Mouse (Mus musculus) layer of hippocampus, postnatal 36 days (tissue): ENCODE results near the gene Dgat2. TPM values are rescaled to one million over a fixed set of nuclear protein-coding genes. Genes with fewer than 3 reads are reported as not detected.

Source experiments
- DNase-seq, 2 experiments: peaks; one replicate each; pipeline ENCODE4 v3.0.0; 2022
- total RNA-seq, 2 experiments: library from RNA; stranded (reverse); gene quantifications; 2 replicates each; pipeline ENCODE4 v1.2.3; 2021

Gene Dgat2
- total RNA-seq, 2 experiments from 2014 or later = 94.3 to 106 TPM

DNA sequence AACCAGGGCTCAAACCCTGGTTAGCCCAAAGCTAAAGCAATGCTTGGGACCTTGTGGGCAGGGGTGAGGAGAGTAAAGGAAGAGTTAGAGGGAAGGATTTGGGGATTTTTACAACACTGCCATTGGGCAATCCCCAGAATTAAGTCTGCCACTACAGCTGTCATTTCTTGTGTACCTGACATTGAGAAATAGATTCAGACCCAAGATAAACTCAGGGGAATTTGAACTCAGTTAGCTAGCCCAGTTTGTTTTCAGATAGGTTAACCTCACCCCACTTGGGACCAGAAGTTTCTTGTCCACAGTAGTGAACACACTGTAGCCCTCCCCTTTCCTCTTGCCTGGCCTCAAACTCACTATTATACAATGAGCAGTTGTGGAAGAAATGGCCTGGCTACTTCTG is 8.9 kb upstream of the Dgat2 start:
- no peak for DNase-seq

- no peak for DNase-seq
These were observed 7.4 kb upstream of the Dgat2 start for GRCm38 (mm10) chr7:99189885-99190284.

GRCm38 (mm10) chr7:99188630-99189029 is 6.1 kb upstream of the Dgat2 start:
- DNase-seq = no peak

GRCm38 (mm10) chr7:99187451-99187850 is 4.9 kb upstream of the Dgat2 start:
- no peak for DNase-seq

DNA sequence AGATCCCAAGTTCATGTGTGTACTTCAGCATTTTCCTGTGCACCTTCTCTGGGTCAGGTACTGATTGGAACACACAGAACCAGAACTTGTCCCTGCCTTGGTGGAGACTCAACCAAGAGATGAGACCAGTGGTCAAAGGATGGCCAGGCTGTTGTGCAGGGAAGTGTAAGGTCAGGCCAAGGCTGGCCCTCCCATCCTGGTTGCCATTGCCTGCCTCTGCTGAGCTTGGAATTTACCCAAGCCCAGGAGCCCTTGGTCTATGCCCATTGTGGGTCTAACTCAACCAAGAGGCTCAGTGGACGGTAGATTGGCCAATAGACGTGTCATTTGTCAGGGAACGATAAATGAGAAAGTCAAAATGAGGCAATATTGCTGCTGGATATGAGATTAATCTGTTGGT is 2.9 kb upstream of the Dgat2 start:
- DNase-seq = no peak

DNA sequence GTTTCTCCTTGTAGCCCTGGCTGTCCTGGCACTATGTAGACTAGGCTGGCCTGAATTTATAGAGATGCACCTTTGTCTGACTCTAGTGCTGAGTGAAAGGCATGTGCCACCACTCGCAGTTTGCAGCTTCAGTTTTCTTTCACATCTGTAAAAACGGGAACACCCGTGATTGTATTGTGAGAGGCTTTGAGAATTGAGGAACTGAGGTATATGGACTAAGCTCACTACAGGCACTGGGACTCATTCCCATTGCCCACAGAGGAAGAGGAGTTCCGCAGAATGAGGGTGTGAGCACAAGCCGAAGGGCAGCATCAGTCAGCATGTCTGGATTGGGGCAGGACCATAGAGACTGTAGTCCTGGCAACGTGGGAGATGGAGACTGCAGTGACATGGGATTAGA is 1.2 kb upstream of the Dgat2 start:
- no peak for DNase-seq

DNA sequence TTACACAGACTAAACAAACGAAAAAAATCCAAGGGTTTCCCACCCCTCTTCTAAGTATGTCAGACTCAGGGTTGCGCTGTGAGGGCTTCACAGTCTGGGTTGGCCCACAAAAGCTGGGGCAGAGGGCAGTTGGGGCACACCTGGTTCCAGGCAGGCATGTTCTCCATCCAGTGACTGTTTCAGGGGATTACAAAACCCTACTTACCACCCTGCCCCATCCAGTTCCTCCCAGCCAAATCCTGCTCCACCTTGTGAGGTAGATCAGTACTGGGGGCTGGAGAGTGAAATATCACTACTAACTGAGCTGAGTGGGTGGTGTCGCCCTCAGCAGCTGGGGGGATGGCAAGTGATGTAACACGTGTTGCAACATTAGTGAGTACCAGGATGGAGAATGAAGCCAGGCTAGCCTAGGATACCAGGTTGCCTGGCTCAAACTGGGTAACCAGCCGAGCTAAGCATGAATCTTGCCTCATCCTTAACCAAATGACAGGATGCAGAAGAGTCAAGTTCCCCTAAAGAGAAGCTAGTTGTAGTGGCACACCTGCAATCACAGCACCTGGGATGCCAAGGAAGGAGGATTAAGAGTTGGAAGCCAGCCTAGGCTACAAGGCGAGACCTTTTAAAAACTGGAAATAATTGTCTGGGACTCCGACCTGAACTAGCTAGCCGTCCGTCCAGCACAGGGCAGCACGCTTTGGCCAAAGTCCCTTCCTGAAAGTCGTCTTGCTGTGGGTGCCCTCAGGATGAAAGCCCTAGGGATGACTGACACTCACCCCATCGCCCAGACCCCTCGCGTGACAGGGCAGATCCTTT is 694 bp downstream of the Dgat2 start:
- peak; percentile 42 to 45 for DNase-seq

DNA sequence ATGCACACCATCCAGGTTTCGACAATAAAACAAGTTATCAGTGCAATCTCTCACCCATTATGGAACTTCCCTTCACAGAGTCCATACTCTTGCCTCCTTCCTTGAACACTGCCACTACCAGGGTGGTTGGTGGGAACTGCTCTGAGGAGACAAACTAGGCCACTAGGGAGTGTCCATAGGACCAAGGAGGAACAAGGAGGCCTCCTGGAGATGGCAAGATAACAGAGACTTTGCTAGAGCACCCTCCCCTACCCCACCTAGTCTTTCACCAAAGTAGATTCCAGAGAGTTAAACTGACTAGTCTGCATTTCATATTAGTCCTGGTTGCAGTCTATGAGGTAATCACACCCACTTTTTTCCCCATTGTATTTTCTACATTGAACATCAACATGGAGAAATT is 2.4 kb downstream of the Dgat2 start:
- DNase-seq = no peak

GRCm38 (mm10) chr7:99179271-99179670 is 3.2 kb downstream of the Dgat2 start:
- no peak for DNase-seq

DNA sequence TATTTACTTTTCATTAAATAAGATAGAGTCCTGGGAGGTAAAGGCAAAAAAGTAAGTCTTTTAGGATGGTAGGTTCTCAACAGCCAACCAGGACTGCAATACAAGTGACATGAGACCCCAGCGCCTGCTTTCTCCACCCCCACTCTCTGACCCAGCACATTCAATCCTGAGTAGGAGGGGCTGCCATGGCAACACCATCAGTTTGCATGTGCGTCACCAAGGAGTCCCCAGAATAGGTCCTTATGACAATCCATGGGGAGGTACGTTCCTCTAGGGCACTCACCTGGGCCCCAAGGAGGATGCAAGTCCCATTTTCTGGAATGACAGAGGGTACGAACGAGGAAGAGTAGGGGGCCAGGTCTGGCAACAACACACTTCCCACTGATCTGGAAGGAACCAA is 5.1 kb downstream of the Dgat2 start:
- no peak for DNase-seq

- DNase-seq = no peak
These were observed 6.9 kb downstream of the Dgat2 start for GRCm38 (mm10) chr7:99175666-99176065.

DNA sequence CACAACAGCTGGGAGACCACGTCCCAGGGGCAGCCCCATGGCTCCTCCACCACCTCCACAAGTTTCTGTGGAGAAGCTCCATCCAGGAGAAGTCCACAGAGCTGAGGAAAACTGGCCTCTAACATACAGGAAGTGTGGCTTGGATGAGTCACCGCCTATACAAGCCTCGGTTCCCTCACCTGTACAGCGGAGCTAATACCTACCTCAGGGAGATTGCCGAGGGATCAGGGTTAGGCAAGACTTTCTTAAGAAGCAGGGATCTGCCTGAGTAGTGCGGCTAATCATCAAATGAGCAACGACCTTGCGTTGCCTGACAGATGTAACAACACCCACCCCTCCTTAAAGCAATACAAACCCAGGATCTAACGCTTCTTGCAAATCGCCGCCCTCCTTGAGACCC is 7.4 kb downstream of the Dgat2 start:
- no peak for DNase-seq

GRCm38 (mm10) chr7:99174006-99174405 is 8.5 kb downstream of the Dgat2 start:
- DNase-seq = no peak

GRCm38 (mm10) chr7:99172898-99173297 is 9.6 kb downstream of the Dgat2 start:
- DNase-seq = no peak

- DNase-seq = no peak
These were observed 10.6 kb downstream of the Dgat2 start for GRCm38 (mm10) chr7:99171730-99172463.

GRCm38 (mm10) chr7:99170519-99170918 is 12.0 kb downstream of the Dgat2 start:
- DNase-seq = no peak

DNA sequence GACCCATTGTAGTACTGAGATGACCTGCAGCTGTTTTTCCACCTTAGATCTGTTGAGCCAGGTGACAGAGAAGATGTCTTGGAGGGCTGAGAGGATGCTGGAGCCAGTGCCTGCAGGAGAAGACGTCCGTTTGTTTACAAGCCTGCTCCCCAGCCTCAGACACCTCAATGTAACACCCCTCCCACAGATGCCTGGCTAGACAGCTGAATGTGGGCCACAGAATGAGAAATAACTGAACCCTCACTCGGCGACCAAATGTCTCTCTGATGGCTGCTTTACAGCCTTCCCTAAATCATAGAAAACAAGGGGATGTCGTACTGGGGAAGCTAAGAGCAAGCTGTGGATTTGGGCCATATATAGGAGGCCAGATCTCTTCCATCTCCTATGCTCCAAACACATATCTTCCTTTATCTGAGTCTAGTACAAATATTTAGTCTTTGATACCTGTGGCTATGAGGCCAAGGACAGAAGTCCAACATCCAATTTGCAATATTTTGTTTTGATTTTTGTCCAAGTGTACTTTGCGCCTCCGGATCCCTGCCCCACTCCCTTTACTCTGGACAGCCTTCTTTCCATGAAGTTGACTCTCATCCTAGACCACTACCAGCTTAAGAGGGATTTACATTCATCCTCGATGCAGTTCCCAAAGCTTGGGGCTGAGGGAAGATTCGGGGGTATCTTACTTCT is 12.7 kb downstream of the Dgat2 start:
- no peak for DNase-seq

- no peak for DNase-seq
These were observed 13.8 kb downstream of the Dgat2 start for GRCm38 (mm10) chr7:99168756-99169155.

GRCm38 (mm10) chr7:99167939-99168338 is 14.6 kb downstream of the Dgat2 start:
- DNase-seq = no peak

DNA sequence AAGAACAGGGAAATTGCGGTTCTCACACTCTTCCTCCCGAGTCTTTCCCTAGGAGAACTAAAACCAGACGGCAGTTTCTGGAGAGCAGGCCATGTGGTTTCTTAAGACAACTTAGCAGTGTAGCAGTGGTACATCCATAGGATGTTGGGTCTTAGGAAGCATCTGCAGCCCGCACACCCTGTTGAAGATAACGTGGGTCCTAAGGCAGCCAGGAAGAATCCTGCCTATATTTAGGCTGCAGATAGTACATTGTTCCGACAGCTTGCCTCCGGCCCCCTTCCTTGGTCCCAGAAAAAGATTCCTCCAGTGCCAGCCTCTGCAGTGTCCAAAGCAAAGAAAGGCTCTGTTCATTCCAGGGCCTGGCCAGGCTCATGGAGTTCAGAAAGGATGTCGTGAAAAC is 16.4 kb downstream of the Dgat2 start:
- DNase-seq = no peak

DNA sequence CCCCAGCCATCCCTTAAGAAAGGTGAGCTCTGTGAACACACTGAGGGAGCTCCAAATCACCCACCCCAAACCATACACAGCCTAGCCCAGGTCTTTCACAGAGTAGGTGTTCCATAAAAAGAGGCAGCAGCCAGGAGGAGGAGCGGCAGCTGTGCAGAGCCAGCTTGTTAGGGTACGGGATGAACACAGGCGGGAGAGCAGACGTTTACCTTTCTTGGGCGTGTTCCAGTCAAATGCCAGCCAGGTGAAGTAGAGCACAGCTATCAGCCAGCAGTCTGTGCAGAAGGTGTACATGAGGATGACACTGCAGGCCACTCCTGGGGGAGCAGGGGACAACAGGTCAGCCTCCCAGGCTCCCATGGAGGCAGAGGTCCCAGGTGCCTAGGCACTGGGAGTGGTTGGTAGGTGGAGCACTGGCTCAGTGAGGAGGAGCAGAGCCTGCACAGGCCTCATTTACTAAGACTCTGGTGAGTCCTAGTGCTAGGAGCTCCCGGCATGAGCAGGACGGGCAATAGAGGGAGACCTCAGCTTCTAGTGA is 17.6 kb downstream of the Dgat2 start:
- no peak for DNase-seq

DNA sequence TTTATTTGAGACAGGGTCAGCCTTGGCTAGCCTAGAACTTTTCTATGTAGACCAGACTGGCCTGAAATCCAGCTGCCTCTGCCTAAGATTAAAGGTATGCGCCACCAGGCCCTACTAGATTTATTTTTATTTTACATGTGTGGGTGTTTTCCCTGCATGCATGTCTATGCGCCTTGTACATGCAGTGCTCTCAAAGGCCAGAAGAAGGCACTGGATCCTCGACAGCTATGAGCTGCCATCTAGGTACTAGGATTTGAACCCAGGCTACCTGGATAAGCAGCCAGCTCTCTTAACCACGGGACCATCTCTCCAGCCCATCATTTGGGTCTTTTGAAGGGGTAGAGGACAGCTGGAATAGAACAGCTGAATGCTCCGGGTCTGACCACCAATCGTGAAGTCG is 20.1 kb downstream of the Dgat2 start:
- no peak for DNase-seq

GRCm38 (mm10) chr7:99161961-99162360 is 20.6 kb downstream of the Dgat2 start:
- no peak for DNase-seq
